Mouse (Mus musculus): Measurements from ENCODE around the gene Zfp51. TPM values are rescaled to one million over a fixed set of nuclear protein-coding genes. Genes with fewer than 3 reads are reported as not detected.

Zfp51 gene
- total RNA-seq (2023): 10 to 100 TPM; 13.3 to 15.6 TPM

DNA sequence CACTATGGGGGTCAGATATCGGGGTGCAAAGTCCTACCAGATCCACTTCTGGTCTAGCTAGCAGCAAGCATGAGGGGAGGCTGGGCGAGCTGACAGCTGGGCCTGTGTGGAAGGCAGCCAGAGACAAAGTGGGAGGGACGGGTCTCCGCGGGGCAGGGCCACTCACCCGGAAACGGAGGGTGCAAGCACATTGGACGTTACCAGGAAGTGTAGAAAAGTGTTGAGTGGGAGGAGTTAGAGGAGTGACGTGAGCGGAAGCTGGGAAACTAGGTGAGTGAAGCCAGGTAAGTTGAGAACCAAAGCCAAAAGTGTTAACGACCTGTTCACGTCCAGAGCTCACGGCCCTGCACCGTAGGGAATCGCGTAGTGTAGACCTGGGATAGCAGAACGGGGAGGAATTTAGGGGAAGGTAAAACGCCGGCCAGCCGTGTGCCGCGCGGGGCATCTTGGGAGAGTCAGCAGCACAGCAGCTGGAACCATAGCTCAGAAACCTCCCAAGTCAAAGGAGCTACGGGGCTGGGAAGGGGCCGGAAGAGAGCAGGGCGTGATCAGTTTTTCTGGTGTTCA, at the start of gene Zfp51:
TSS of gene Zfp51 (plus strand) at position 237 of the 567 bp plus-strand sequence.

GRCm38 (mm10) chr17:21422664-21423599, 27.2 kb upstream of the Zfp51 start, which contains the start of gene Zfp54:
TSS of gene Zfp54 (plus strand) at chr17:21423227.

GRCm38 (mm10) chr17:21488760-21489499, 38.8 kb downstream of the Zfp51 start, which contains the start of gene Zfp53:
TSS of gene Zfp53 (plus strand) at chr17:21488998.

Other genes with a start within 250 kb of the Zfp51 start
- gene Vmn1r234, start 224.3 kb upstream of the Zfp51 start, total RNA-seq (2023): not detected
- not detected for gene Vmn1r235, start 194.0 kb upstream of the Zfp51 start, total RNA-seq (2023)
- gene Vmn1r236, start 167.4 kb upstream of the Zfp51 start, total RNA-seq (2023): not detected
- not detected for gene Vmn1r237, start 138.5 kb upstream of the Zfp51 start, total RNA-seq (2023)
- gene Zfp677, start 66.6 kb upstream of the Zfp51 start, total RNA-seq (2023): 1 to 10 TPM; 3.7 to 5.6 TPM
- gene Zfp54, start 27.1 kb upstream of the Zfp51 start, total RNA-seq (2023): 1 to 10 TPM; 2.5 to 4.0 TPM
- 10 to 100 TPM; 11.8 to 18.1 TPM for gene Zfp53, start 38.6 kb downstream of the Zfp51 start, total RNA-seq (2023)
- 10 to 100 TPM; 18.5 to 21.7 TPM for gene Zfp52, start 85.2 kb downstream of the Zfp51 start, total RNA-seq (2023)
- 1 to 10 TPM; 2.2 to 2.9 TPM for gene Zfp948, start 116.6 kb downstream of the Zfp51 start, total RNA-seq (2023)
- 10 to 100 TPM; 10.3 to 11.1 TPM for gene Zfp983, start 200.2 kb downstream of the Zfp51 start, total RNA-seq (2023)
- gene Gm10226, start 241.5 kb downstream of the Zfp51 start, total RNA-seq (2023): 10 to 100 TPM in 1 of 2 experiments, 1 to 10 TPM in 1; 6.7 to 13.1 TPM